Mouse (Mus musculus) lung, adult 2 months (tissue): Measurements from ENCODE around the gene Gm20806. TPM values are rescaled to one million over a fixed set of nuclear protein-coding genes. Genes with fewer than 3 reads are reported as not detected.
"Not testable (repeated sequence)": the region's sequence is repeated elsewhere in the genome, so short reads cannot be mapped to it uniquely, and the experiment has no call there.

Source experiments
- DNase-seq: peaks from one replicate; pipeline ENCODE4 v3.0.0; 2022
- H3K4me1 ChIP-seq: fragments of 200-500 bp; 2 replicates; pipeline ENCODE4 v1.6.1; 2011; ENCODE audit warnings: low read length; ENCODE audit not compliant: control insufficient read depth, insufficient read depth
- H3K4me3 ChIP-seq: fragments of 200-500 bp; replicated peaks from 2 replicates; pipeline ENCODE3; 2011; ENCODE audit warnings: low read depth, mild to moderate bottlenecking, control low read depth, low read length; ENCODE audit errors: extremely low read depth
- WGBS: fragments of 180-500 bp; shearing (Covaris S2); methylation state at CpG from one replicate; pipeline ENCODE4 v1.1.7; 2018; 5-methylcytosine and 5-hydroxymethylcytosine counted together
- polyA plus RNA-seq: library from polyadenylated mRNA; depleted of rRNA; stranded (reverse); fragments of >200 nt; gene quantifications from 2 replicates; pipeline ENCODE4 v1.2.3, GENCODE M21; 2012; rRNA removed

Gene Gm20806
- polyA plus RNA-seq, result not detected in 2 replicates

GRCm38 (mm10) chrY:78837956-78838355 is at the start of gene Gm20806:
Gene Gm20806, minus strand, starts transcription at chrY:78838056.
- H3K4me3 ChIP-seq, DNase-seq, H3K4me1 ChIP-seq: not testable (repeated sequence)
- no CpG with 5 or more reads among the region's 4 CpGs for WGBS
